Mouse (Mus musculus) right cerebral cortex, postnatal 36 days (tissue): ENCODE results near the gene Kcna7.

Source experiments
- DNase-seq, 2 experiments: peaks; one replicate each; pipeline ENCODE4 v3.0.0; 2022; ENCODE audit warnings: low spot score in 2 of 2, mixed read lengths in 1 of 2

Gene Kcna7

GRCm38 (mm10) chr7:45458748-45459563, 53.5 kb downstream of the Kcna7 start:
- DNase-seq: peak; percentile 53 to 69
